Comparison of ENCODE assay signal across 8 mouse cellular contexts in the genomic region with DNA sequence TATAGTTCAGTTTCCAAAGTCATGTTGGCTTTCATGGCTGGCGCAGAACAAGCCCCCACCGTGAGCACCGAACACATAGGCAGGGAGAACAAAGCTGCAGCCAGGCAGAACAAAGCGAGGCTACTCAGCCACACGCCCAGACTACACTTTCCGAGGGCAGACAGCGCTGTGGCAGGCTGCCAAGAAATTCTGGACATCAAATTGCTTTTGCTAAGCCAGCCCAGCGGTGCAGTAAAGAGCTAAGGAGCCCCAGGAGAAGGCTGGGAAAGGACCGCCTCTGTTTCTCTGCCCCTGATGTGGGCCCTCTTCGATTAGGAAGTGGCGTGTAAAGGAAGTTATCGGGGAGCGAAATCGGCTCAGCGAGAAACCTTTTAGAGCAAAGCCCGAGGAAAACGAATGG.
A peak's percentile ranks its signal among the peaks of the same experiment; 100 is the strongest.
DNase-seq lines count a peak whose midpoint lies in the region; ATAC-seq and TF ChIP-seq lines count a peak whose summit lies in the region.

No protein-coding gene starts in this region.

- WGBS in lung, postnatal 0 days = 8% methylated on average over 17 of the region's 17 CpGs

- H3K27ac ChIP-seq in layer of hippocampus, adult 2 months = no peak overlapping the region
- no peak overlapping the region for H3K27ac ChIP-seq in lung, postnatal 0 days (ENCODE audit: low read length)

- no peaks in the 10 kb centered on the region for H3K36me3 ChIP-seq in lung, postnatal 0 days (ENCODE audit: insufficient read depth, low read length)

- H3K4me1 ChIP-seq in lung, postnatal 0 days (ENCODE audit: insufficient read depth, low read depth, low read length) = peaks cover 5% of the 10 kb centered on the region; the same call in 1 of the 2 replicates

- TF ChIP-seq CTCF in layer of hippocampus, adult 2 months (conservative IDR thresholded peaks at IDR 0.05) = no peak
- no peak for TF ChIP-seq CTCF in lung, postnatal 0 days (IDR thresholded peaks at IDR 0.05)

- ATAC-seq in hematopoietic stem cell, adult 5-6 weeks (replicated peaks in 1 of 2; ENCODE audit: insufficient read depth in 1 of 2, low FRiP score in 2 of 2, low TSS enrichment in 1 of 2, low read depth in 1 of 2, poor library complexity in 2 of 2, severe bottlenecking in 2 of 2) = peak; percentile 48 to 76; a peak in 3 of 4 replicates
- peak; percentile 65 for ATAC-seq in lung, postnatal 0 days
- no peak for ATAC-seq in inflammation-experienced regulatory T-cells, adult 6 months

- no peak overlapping the region for H3K9ac ChIP-seq in lung, postnatal 0 days (replicated peaks; ENCODE audit: low read depth)

- H3K4me3 ChIP-seq in layer of hippocampus, adult 2 months = peak overlapping the region; percentile 13; the same call in 1 of the 2 replicates
- H3K4me3 ChIP-seq in lung, postnatal 0 days (ENCODE audit: low read depth, low read length) = no peak overlapping the region

- no peaks in the 10 kb centered on the region for H3K27me3 ChIP-seq in lung, postnatal 0 days (replicated peaks; ENCODE audit: insufficient read depth, low read length)

- peak; percentile 77 for DNase-seq in MN1 (ENCODE audit: low spot score)
- peak; percentile 26 for DNase-seq in cerebellum, adult 8-10 months
- DNase-seq in frontal cortex, postnatal 25 days (ENCODE audit: low spot score in 2 of 2) = peak; percentile 14 to 19
- DNase-seq in layer of hippocampus, adult 2 months (ENCODE audit: low spot score in 2 of 2) = peak in 1 of 2 experiments; percentile 31
- DNase-seq in lung, postnatal 0 days (ENCODE audit: low spot score) = peak; percentile 87
- DNase-seq in retina, postnatal 1 day = peak; percentile 96

- H3K9me3 ChIP-seq in lung, postnatal 0 days (ENCODE audit: low read length) = no peaks in the 10 kb centered on the region

- no peak for TF ChIP-seq EP300 in lung, postnatal 0 days (IDR thresholded peaks at IDR 0.05)

- H3K4me2 ChIP-seq in lung, postnatal 0 days (replicated peaks; ENCODE audit: low read depth, low read length) = peak overlapping the region; percentile 21; the same call in 1 of the 2 replicates
